Mouse (Mus musculus): ENCODE results near the gene Hsd11b2.

The Hsd11b2 gene

GRCm38 (mm10) chr8:105518436-105519313 lies at the start of gene Hsd11b2:
TSS of gene Hsd11b2 (plus strand) at chr8:105518755.
- DNase-seq, result peak; percentile 42

- DNase-seq, result peak; percentile 50
Measured at GRCm38 (mm10) chr8:105469041-105469695, 49.4 kb upstream of the Hsd11b2 start.

- DNase-seq, result no peak
Measured at GRCm38 (mm10) chr8:105469816-105470215, 48.7 kb upstream of the Hsd11b2 start.

- no peak for DNase-seq
Measured at GRCm38 (mm10) chr8:105470262-105470661, 48.3 kb upstream of the Hsd11b2 start.

GRCm38 (mm10) chr8:105470681-105471313 lies 47.8 kb upstream of the Hsd11b2 start:
- DNase-seq, result no peak

- peak; percentile 75 for DNase-seq
Measured at GRCm38 (mm10) chr8:105471314-105472015, 47.1 kb upstream of the Hsd11b2 start, which contains the start of gene Tppp3. TSS of gene Tppp3 (minus strand) at chr8:105471526.

- DNase-seq, result no peak
Measured at GRCm38 (mm10) chr8:105472414-105472932, 46.1 kb upstream of the Hsd11b2 start.

- DNase-seq, result no peak
Measured at GRCm38 (mm10) chr8:105472983-105473382, 45.6 kb upstream of the Hsd11b2 start.

- DNase-seq, result no peak
Measured at GRCm38 (mm10) chr8:105473816-105474606, 44.5 kb upstream of the Hsd11b2 start.

GRCm38 (mm10) chr8:105474680-105475079 lies 43.9 kb upstream of the Hsd11b2 start:
- no peak for DNase-seq

- no peak for DNase-seq
Measured at GRCm38 (mm10) chr8:105475254-105475653, 43.3 kb upstream of the Hsd11b2 start.

- no peak for DNase-seq
Measured at GRCm38 (mm10) chr8:105475742-105476141, 42.8 kb upstream of the Hsd11b2 start.

- no peak for DNase-seq
Measured at GRCm38 (mm10) chr8:105476161-105476560, 42.4 kb upstream of the Hsd11b2 start.

- peak; percentile 54 for DNase-seq
Measured at GRCm38 (mm10) chr8:105476628-105477413, 41.7 kb upstream of the Hsd11b2 start.

GRCm38 (mm10) chr8:105477792-105478191 lies 40.8 kb upstream of the Hsd11b2 start:
- no peak for DNase-seq

GRCm38 (mm10) chr8:105481013-105481412 lies 37.5 kb upstream of the Hsd11b2 start:
- no peak for DNase-seq

- DNase-seq, result no peak
Measured at GRCm38 (mm10) chr8:105481453-105481852, 37.1 kb upstream of the Hsd11b2 start.

GRCm38 (mm10) chr8:105482123-105482522 lies 36.4 kb upstream of the Hsd11b2 start:
- DNase-seq, result no peak

- no peak for DNase-seq
Measured at GRCm38 (mm10) chr8:105483212-105484029, 35.1 kb upstream of the Hsd11b2 start.

- no peak for DNase-seq
Measured at GRCm38 (mm10) chr8:105484030-105484368, 34.6 kb upstream of the Hsd11b2 start.

All from right cerebral cortex, postnatal 4 days (tissue).